Mouse (Mus musculus) E14TG2a.4 (cell line): Measurements from ENCODE around the gene Cpa5.

ENCODE experiments used
- CTCF ChIP-seq: conservative IDR thresholded peaks from 2 replicates; pipeline ENCODE4 v1.5.1; 2014; ENCODE audit warnings: low read length
- NANOG ChIP-seq: IDR thresholded peaks from 2 replicates; pipeline ENCODE4 v1.6.1; 2014; ENCODE audit warnings: borderline replicate concordance, low read length, mixed read lengths
- POU5F1 ChIP-seq: IDR thresholded peaks from 2 replicates; pipeline ENCODE4 v1.6.1; 2014; ENCODE audit warnings: low read length, borderline replicate concordance

DNA sequence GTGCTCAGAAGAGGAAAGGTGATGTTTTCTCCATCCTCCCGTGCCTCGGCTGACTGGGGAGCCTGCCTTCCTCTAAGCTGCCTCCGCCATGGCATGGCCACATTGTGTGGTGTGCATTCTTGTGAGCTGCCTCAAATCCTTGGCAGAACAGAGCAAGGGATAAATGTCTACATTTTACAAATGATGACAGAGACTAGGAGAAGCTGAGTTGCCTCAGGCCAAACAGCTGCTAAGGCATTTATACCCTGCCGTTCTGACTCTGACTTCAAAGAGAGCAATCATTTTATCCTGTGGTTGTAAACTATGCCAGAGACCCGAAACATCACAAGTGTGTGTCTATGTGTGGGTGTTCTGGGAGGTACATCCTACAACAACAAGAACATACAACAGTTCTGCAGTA, 56.8 kb downstream of the Cpa5 start:
- TF ChIP-seq CTCF: no peak
- no peak for TF ChIP-seq NANOG
- TF ChIP-seq POU5F1: no peak
